Mouse (Mus musculus) cerebellum, adult 2 months (tissue): ENCODE measurements around the gene D11Wsu47e. TPM values are rescaled to one million over a fixed set of nuclear protein-coding genes. Genes with fewer than 3 reads are reported as not detected.
A peak's percentile ranks its signal among the peaks of the same experiment; 100 is the strongest.

Experiments used
- DNase-seq, 2 experiments: peaks; one replicate each; pipeline ENCODE4 v3.0.0; 2021
- H3K27ac ChIP-seq: fragments of 200-500 bp; 2 replicates; pipeline ENCODE4 v1.5.1; 2012; ENCODE audit warnings: low read length, control low read depth, inconsistent platforms; ENCODE audit not compliant: insufficient read depth
- H3K27me3 ChIP-seq: fragments of 200-500 bp; 2 replicates; pipeline ENCODE4 v1.6.1; 2012; ENCODE audit warnings: inconsistent platforms, mild to moderate bottlenecking, low read length, moderate library complexity; ENCODE audit not compliant: control insufficient read depth, insufficient read depth
- H3K4me1 ChIP-seq: fragments of 200-500 bp; 2 replicates; pipeline ENCODE4 v1.6.1; 2011; ENCODE audit warnings: low read length; ENCODE audit not compliant: control insufficient read depth, insufficient read depth
- H3K4me3 ChIP-seq: fragments of 200-500 bp; replicated peaks from 2 replicates; pipeline ENCODE3; 2011; ENCODE audit warnings: mild to moderate bottlenecking, low read depth, low read length, control low read depth; ENCODE audit not compliant: insufficient read depth
- CTCF ChIP-seq: fragments of 200-500 bp; IDR thresholded peaks from 2 replicates; pipeline ENCODE4 v1.5.1; 2011; ENCODE audit warnings: low read depth, mild to moderate bottlenecking, control low read depth, low read length, moderate library complexity, borderline replicate concordance; ENCODE audit not compliant: insufficient read depth
- POLR2A ChIP-seq: fragments of 200-500 bp; IDR thresholded peaks from 2 replicates; pipeline ENCODE4 v1.6.1; 2011; ENCODE audit warnings: low read length, control low read depth, borderline replicate concordance; ENCODE audit not compliant: insufficient read depth
- WGBS: fragments of 180-500 bp; shearing (Covaris S2); methylation state at CpG from one replicate; pipeline ENCODE4 v1.1.7; 2018; 5-methylcytosine and 5-hydroxymethylcytosine counted together
- polyA plus RNA-seq: library from polyadenylated mRNA; depleted of rRNA; stranded (reverse); fragments of >200 nt; gene quantifications from 2 replicates; pipeline ENCODE4 v1.2.3, GENCODE M21; 2012

D11Wsu47e gene
- polyA plus RNA-seq, 1 experiment, result 10.1 TPM

- WGBS, result 50% methylated on average over 10 of the region's 10 CpGs
- no peak for DNase-seq
- H3K27me3 ChIP-seq, result no peaks in the 10 kb centered on the region
- H3K4me3 ChIP-seq, result no peak overlapping the region
- no peaks in the 10 kb centered on the region for H3K4me1 ChIP-seq
- peak overlapping the region; percentile 49 for H3K27ac ChIP-seq
- TF ChIP-seq CTCF (no peak), POLR2A (no peak)
Measured at GRCm38 (mm10) chr11:113710257-113710777, 26.1 kb downstream of the D11Wsu47e start.

- Histone ChIP-seq H3K27ac (no peak overlapping the region), H3K27me3 (no peaks in the 10 kb centered on the region), H3K4me3 (no peak overlapping the region), H3K4me1 (no peaks in the 10 kb centered on the region)
- TF ChIP-seq POLR2A, result no peak
- TF ChIP-seq CTCF, result no peak
- 95% methylated on average over 1 of the region's 1 CpGs for WGBS
- no peak for DNase-seq
Measured at GRCm38 (mm10) chr11:113711061-113711460, 26.8 kb downstream of the D11Wsu47e start.

- Histone ChIP-seq H3K27ac (no peak overlapping the region), H3K4me3 (no peak overlapping the region), H3K27me3 (no peaks in the 10 kb centered on the region), H3K4me1 (no peaks in the 10 kb centered on the region)
- no peak for TF ChIP-seq POLR2A
- no peak for TF ChIP-seq CTCF
- DNase-seq, result peak in 1 of 2 experiments; percentile 11
- WGBS, result 88% methylated on average over 7 of the region's 7 CpGs
Measured at GRCm38 (mm10) chr11:113715078-113715674, 31.0 kb downstream of the D11Wsu47e start.

GRCm38 (mm10) chr11:113716132-113716531, 31.9 kb downstream of the D11Wsu47e start:
- TF ChIP-seq POLR2A, result no peak
- no peak for TF ChIP-seq CTCF
- 73% methylated on average over 2 of the region's 2 CpGs for WGBS
- Histone ChIP-seq H3K4me1 (no peaks in the 10 kb centered on the region), H3K27me3 (no peaks in the 10 kb centered on the region), H3K27ac (no peak overlapping the region), H3K4me3 (no peak overlapping the region)
- DNase-seq, result no peak

GRCm38 (mm10) chr11:113717767-113718424, 33.7 kb downstream of the D11Wsu47e start:
- Histone ChIP-seq H3K4me1 (peaks cover 2% of the 10 kb centered on the region; the same call in 1 of the 2 replicates), H3K4me3 (no peak overlapping the region), H3K27ac (no peak overlapping the region), H3K27me3 (no peaks in the 10 kb centered on the region)
- no peak for DNase-seq
- TF ChIP-seq POLR2A (no peak), CTCF (no peak)
- WGBS, result 90% methylated on average over 16 of the region's 16 CpGs

- 30% methylated on average over 14 of the region's 14 CpGs for WGBS
- H3K4me1 ChIP-seq, result peaks cover 15% of the 10 kb centered on the region; the same call in 1 of the 2 replicates
- TF ChIP-seq CTCF (no peak), POLR2A (no peak)
- peak in 1 of 2 experiments; percentile 32 for DNase-seq
- no peaks in the 10 kb centered on the region for H3K27me3 ChIP-seq
- no peak overlapping the region for H3K27ac ChIP-seq
- H3K4me3 ChIP-seq, result no peak overlapping the region
Measured at GRCm38 (mm10) chr11:113722405-113723090, 38.3 kb downstream of the D11Wsu47e start.

GRCm38 (mm10) chr11:113725235-113726048, 41.2 kb downstream of the D11Wsu47e start:
- DNase-seq, result peak in 1 of 2 experiments; percentile 26
- H3K4me1 ChIP-seq, result peaks cover 15% of the 10 kb centered on the region; the same call in 1 of the 2 replicates
- WGBS, result 58% methylated on average over 4 of the region's 4 CpGs
- H3K27ac ChIP-seq, result no peak overlapping the region
- no peaks in the 10 kb centered on the region for H3K27me3 ChIP-seq
- no peak overlapping the region for H3K4me3 ChIP-seq
- no peak for TF ChIP-seq CTCF
- TF ChIP-seq POLR2A, result no peak
